Mouse (Mus musculus) Patski (cell line): ENCODE measurements around the gene Kbtbd6. TPM values are rescaled to one million over a fixed set of nuclear protein-coding genes. Genes with fewer than 3 reads are reported as not detected.

Experiments used
- ATAC-seq: fragments of 100-300 bp; one replicate; pipeline ENCODE4 v1.8.0; 2021
- CTCF ChIA-PET: fragments of 350-600 bp; sonication (Branson Sonifier 250); formaldehyde crosslinking; loops from one replicate; lab custom pipeline; 2022; ENCODE audit warnings: inconsistent platforms; lab: Charles Lee
- POLR2A ChIA-PET: fragments of 350-600 bp; sonication (Branson Sonifier 250); formaldehyde crosslinking; loops from one replicate; lab custom pipeline; 2022; ENCODE audit warnings: antibody characterized with exemption, inconsistent platforms; lab: Charles Lee
- DNase-seq: peaks from one replicate; pipeline ENCODE4 v3.0.0-alpha.2; 2011; ENCODE audit warnings: low read depth, low spot score
- H3K27me3 ChIP-seq: fragments of 371-371 bp; one replicate; pipeline ENCODE4 v1.5.1; 2021
- CTCF ChIP-seq: fragments of 100-300 bp; IDR thresholded peaks from one replicate; pipeline ENCODE4 v1.5.1; 2021
- in situ Hi-C: fragments of 300-500 bp; cut with MboI; formaldehyde crosslinking; loops from 3 replicates; pipeline ENCODE4 v1.11.1; 2018; ENCODE audit warnings: low pct_unique_long_range_greater_than_20kb, mixed read lengths
- polyA plus RNA-seq: library from polyadenylated mRNA; unstranded; gene quantifications from one replicate; pipeline ENCODE4 v1.2.3, GENCODE M21; 2021

Gene Kbtbd6
- polyA plus RNA-seq, 1 experiment from 2014 or later = 1.2 TPM

- DNase-seq = no peak
- CTCF ChIA-PET = no interaction called here
- in situ Hi-C loops = no loop called here
Measured at GRCm38 (mm10) chr14:79494349-79494748, 42.7 kb downstream of the Kbtbd6 start.

GRCm38 (mm10) chr14:79499326-79499725, 47.7 kb downstream of the Kbtbd6 start:
- ATAC-seq (no peak), DNase-seq (no peak)
- H3K27me3 ChIP-seq = no peaks in the 10 kb centered on the region
- TF ChIP-seq CTCF = no peak
- ChIA-PET POLR2A (no interaction called here), CTCF (no interaction called here)
- in situ Hi-C loops = no loop called here

More at GRCm38 (mm10) chr14:79494349-79494748, 42.7 kb downstream of the Kbtbd6 start:
- TF ChIP-seq CTCF = no peak
- ATAC-seq = no peak
- no peaks in the 10 kb centered on the region for H3K27me3 ChIP-seq
- POLR2A ChIA-PET = no interaction called here

- CTCF ChIA-PET = no interaction called here
- H3K27me3 ChIP-seq = no peaks in the 10 kb centered on the region
- DNase-seq = no peak
- no peak for TF ChIP-seq CTCF
- in situ Hi-C loops = no loop called here
- ATAC-seq = no peak
- POLR2A ChIA-PET = interaction anchor here (1.2 kb wide), 1 partner anchor 11 kb away, joined by 4 read pairs; no protein-coding TSS in a partner anchor
Measured at GRCm38 (mm10) chr14:79500756-79501155, 49.1 kb downstream of the Kbtbd6 start.

GRCm38 (mm10) chr14:79503371-79504075, 51.9 kb downstream of the Kbtbd6 start:
- TF ChIP-seq CTCF = no peak
- POLR2A ChIA-PET = no interaction called here

More at GRCm38 (mm10) chr14:79503371-79504075, 51.9 kb downstream of the Kbtbd6 start:
- no peaks in the 10 kb centered on the region for H3K27me3 ChIP-seq
- DNase-seq = no peak
- CTCF ChIA-PET = interaction anchor here (1.3 kb wide), 1 partner anchor 20 kb away, joined by 3 read pairs; no protein-coding TSS in a partner anchor
- in situ Hi-C loops = no loop called here
- peak; percentile 44 for ATAC-seq

Other genes starting within 250 kb of the Kbtbd6 start
- 0.03 TPM for gene Zfp957, start 204.5 kb upstream of the Kbtbd6 start, polyA plus RNA-seq
- gene Rgcc, start 150.2 kb upstream of the Kbtbd6 start, polyA plus RNA-seq = 3.0 TPM
- gene Naa16, start 61.1 kb upstream of the Kbtbd6 start, polyA plus RNA-seq = 18.7 TPM
- 13.7 TPM for gene Mtrf1, start 54.1 kb upstream of the Kbtbd6 start, polyA plus RNA-seq
- gene Kbtbd7, start 25.3 kb upstream of the Kbtbd6 start, polyA plus RNA-seq = 9.4 TPM
- gene Elf1, start 29.4 kb downstream of the Kbtbd6 start, polyA plus RNA-seq = 53.6 TPM
- gene Wbp4, start 29.7 kb downstream of the Kbtbd6 start, polyA plus RNA-seq = 39.5 TPM
- gene Sugt1, start 135.9 kb downstream of the Kbtbd6 start, polyA plus RNA-seq = 183 TPM
- gene Cnmd, start 210.3 kb downstream of the Kbtbd6 start, polyA plus RNA-seq = 2.5 TPM